Mouse (Mus musculus): ENCODE results near the gene Gm5089.

DNA sequence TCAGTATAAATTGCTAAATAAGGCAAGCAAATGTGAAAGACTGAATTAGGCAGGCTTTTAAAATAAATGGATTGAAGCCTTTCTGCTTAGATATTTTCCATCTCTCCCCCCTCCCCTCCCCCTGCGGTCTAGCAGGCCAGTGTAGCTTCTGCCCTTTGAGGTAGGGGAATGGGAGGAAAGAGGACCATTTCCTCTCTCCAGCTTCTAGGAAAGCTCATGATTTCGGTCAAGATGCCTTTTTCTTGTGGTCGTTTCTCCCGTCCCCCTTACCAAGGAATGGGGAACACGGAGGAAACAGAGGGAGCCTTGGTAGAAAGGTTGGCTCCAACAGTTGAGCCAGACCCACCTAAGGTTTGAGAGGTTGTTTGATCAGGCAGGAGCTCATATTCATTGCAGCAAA lies 21.7 kb upstream of the Gm5089 start:
- no peak for TF ChIP-seq CTCF (IDR thresholded peaks at IDR 0.05)
- TF ChIP-seq POLR2A (IDR thresholded peaks at IDR 0.05; ENCODE audit: insufficient read depth, low read depth, low read length) = no peak

Measured in heart, adult 2 months (tissue).